Mouse (Mus musculus) C2C12 (cell line): ENCODE results near the gene Slc6a6.

Experiments
- CTCF ChIP-seq: IDR thresholded peaks from one replicate; pipeline ENCODE4 v1.5.1; 2011; ENCODE audit not compliant: control insufficient read depth, insufficient read depth, insufficient read length
- MYOD1 ChIP-seq: IDR thresholded peaks from one replicate; pipeline ENCODE4 v1.6.1; 2011; ENCODE audit warnings: low read depth; ENCODE audit not compliant: control insufficient read depth, insufficient read length
- USF1 ChIP-seq: IDR thresholded peaks from one replicate; pipeline ENCODE4 v1.6.1; 2011; ENCODE audit warnings: low read depth, mild to moderate bottlenecking, control low read depth, moderate library complexity

GRCm38 (mm10) chr6:91658288-91658687 is 25.6 kb upstream of the Slc6a6 start:
- TF ChIP-seq MYOD1 (peak; percentile 36), USF1 (no peak), CTCF (no peak)
